Mouse (Mus musculus): ENCODE data around the gene Clcnka.

DNA sequence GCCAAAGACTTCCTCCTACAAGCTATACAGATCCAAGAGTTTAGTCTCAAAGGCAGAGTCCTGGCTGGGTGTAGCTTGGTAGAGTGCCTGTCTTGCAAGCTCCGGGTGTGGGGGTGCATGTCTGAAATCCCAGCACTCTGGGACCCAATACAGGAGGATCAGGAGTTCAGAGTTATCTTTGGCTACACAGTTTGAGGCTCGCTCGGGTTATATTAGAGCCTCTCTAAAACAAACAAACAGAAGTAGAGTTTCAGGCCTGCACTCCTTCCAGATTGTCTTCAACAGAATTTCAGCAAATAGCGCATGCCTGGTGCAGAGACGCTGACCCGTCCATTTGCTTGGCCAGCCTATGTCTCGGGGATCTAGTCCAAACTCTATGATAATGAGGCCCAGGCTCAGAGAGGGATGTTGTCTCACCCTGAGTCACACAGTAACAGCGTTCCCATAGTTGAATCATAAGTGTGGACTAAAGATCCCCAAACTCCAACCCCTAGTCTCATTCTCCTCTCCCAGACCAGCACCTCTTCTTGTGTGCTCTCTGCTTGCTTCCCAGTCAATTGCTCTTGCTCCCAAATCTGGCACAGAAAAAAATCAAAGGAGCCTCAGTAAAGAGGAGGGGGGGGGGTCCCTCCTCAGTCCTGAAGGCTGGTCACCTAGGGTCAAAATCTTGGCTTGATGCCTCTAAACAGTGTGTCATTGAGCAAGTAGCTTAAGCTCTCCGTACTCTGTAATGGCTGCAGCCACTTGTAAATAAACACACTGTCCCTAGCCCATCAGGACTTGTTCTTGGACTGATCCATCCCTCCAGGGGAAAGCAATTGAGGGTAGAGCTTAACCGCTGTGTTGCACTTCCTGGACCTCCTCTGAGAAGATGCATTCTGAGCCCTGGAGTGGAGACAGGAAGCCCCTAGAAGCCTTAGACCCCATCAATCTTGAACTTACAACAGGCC, 28.5 kb upstream of the Clcnka start:
- TF ChIP-seq CTCF (IDR thresholded peaks at IDR 0.05; ENCODE audit: extremely low read depth, insufficient read depth, insufficient read length, insufficient replicate concordance) (no peak), POLR2A (IDR thresholded peaks at IDR 0.05; ENCODE audit: low read depth, low read length) (no peak)
